Mouse (Mus musculus) myocyte (in vitro differentiated cells): ENCODE results near the gene Hsdl2. TPM values are rescaled to one million over a fixed set of nuclear protein-coding genes. Genes with fewer than 3 reads are reported as not detected.

Source experiments
- H3K27me3 ChIP-seq: one replicate; pipeline ENCODE4 v1.6.1; 2011; ENCODE audit not compliant: control insufficient read depth, insufficient read depth, insufficient read length
- H3K36me3 ChIP-seq: one replicate; pipeline ENCODE4 v1.6.1; 2011; ENCODE audit not compliant: control insufficient read depth, insufficient read depth
- H3K4me2 ChIP-seq: one replicate; pipeline ENCODE4 v1.6.1; 2011; ENCODE audit warnings: low read depth, control low read depth
- H3K4me3 ChIP-seq: one replicate; pipeline ENCODE4 v1.5.1; 2011; ENCODE audit warnings: mild to moderate bottlenecking, control low read depth, moderate library complexity
- H3K79me2 ChIP-seq: one replicate; pipeline ENCODE4 v1.6.1; 2011; ENCODE audit not compliant: control insufficient read depth, insufficient read depth
- H3ac ChIP-seq: one replicate; pipeline ENCODE4 v1.6.1; 2011; ENCODE audit not compliant: control insufficient read depth, insufficient read length
- CEBPB ChIP-seq: IDR thresholded peaks from 2 replicates; pipeline ENCODE4 v1.6.1; 2011; ENCODE audit warnings: mild to moderate bottlenecking, moderate library complexity; ENCODE audit not compliant: poor library complexity, insufficient read depth, severe bottlenecking
- E2F4 ChIP-seq: IDR thresholded peaks from one replicate; pipeline ENCODE4 v1.6.1; 2011; ENCODE audit warnings: mild to moderate bottlenecking, control low read depth, moderate library complexity; ENCODE audit not compliant: insufficient read depth
- MAX ChIP-seq: IDR thresholded peaks from one replicate; pipeline ENCODE4 v1.6.1; 2011; ENCODE audit warnings: low read depth, mild to moderate bottlenecking, control low read depth
- MYOD1 ChIP-seq, 3 experiments: IDR thresholded peaks; one replicate each; pipeline ENCODE4 v1.6.1; 2011; ENCODE audit warnings: control low read depth in 2 of 3, low read depth in 2 of 3, mild to moderate bottlenecking in 2 of 3, moderate library complexity in 1 of 3; ENCODE audit not compliant: insufficient read length in 2 of 3, control insufficient read depth in 1 of 3
- MYOG ChIP-seq, 3 experiments: IDR thresholded peaks; one replicate each; pipeline ENCODE4 v1.6.1; 2011; ENCODE audit warnings: control low read depth in 2 of 3, low read depth in 2 of 3, mild to moderate bottlenecking in 2 of 3; ENCODE audit not compliant: insufficient read length in 2 of 3, control insufficient read depth in 1 of 3, insufficient read depth in 1 of 3
- POLR2A ChIP-seq: IDR thresholded peaks from one replicate; pipeline ENCODE4 v1.6.1; 2011; ENCODE audit warnings: low read depth, mild to moderate bottlenecking, control low read depth, moderate library complexity; ENCODE audit not compliant: insufficient read length
- POLR2AphosphoS2 ChIP-seq: IDR thresholded peaks from one replicate; pipeline ENCODE4 v1.6.1; 2011; ENCODE audit warnings: low read depth, control low read depth; ENCODE audit not compliant: insufficient read length
- REST ChIP-seq: IDR thresholded peaks from one replicate; pipeline ENCODE4 v1.6.1; 2011; ENCODE audit warnings: mild to moderate bottlenecking, control low read depth, moderate library complexity; ENCODE audit not compliant: insufficient read depth, insufficient read length
- SRF ChIP-seq: IDR thresholded peaks from one replicate; pipeline ENCODE4 v1.6.1; 2011; ENCODE audit warnings: low read depth; ENCODE audit not compliant: control insufficient read depth, insufficient read length
- TCF12 ChIP-seq: IDR thresholded peaks from one replicate; pipeline ENCODE4 v1.6.1; 2011; ENCODE audit warnings: mild to moderate bottlenecking, control low read depth; ENCODE audit not compliant: poor library complexity, insufficient read depth, severe bottlenecking
- TCF3 ChIP-seq: IDR thresholded peaks from one replicate; pipeline ENCODE4 v1.6.1; 2011; ENCODE audit warnings: low read depth, control low read depth; ENCODE audit not compliant: insufficient read length
- USF1 ChIP-seq: IDR thresholded peaks from one replicate; pipeline ENCODE4 v1.6.1; 2011; ENCODE audit warnings: low read depth, mild to moderate bottlenecking, control low read depth, moderate library complexity
- polyA plus RNA-seq: library from polyadenylated mRNA; unstranded; fragments of >200 nt; fragmentation: generic; extraction: Trizol; gene quantifications from one replicate; pipeline ENCODE4 v1.2.1, GENCODE M21; 2012; ENCODE audit warnings: missing spikeins

Gene Hsdl2
- polyA plus RNA-seq, 1 experiment: 9.5 TPM

GRCm38 (mm10) chr4:59625676-59625997 is 44.3 kb downstream of the Hsdl2 start:
- H3ac ChIP-seq: peak overlapping the region; percentile 73

GRCm38 (mm10) chr4:59625998-59626910 is 44.9 kb downstream of the Hsdl2 start, which contains the start of gene E130308A19Rik:
Gene E130308A19Rik, plus strand, starts transcription at chr4:59626211.
- peak within 1 kb of the TSS; percentile 77 for H3K4me2 ChIP-seq
- H3K4me3 ChIP-seq: peak within 1 kb of the TSS; percentile 42
- no peaks in the 10 kb centered on the region for H3K27me3 ChIP-seq
- H3K79me2 ChIP-seq: no peaks in the 10 kb centered on the region
- peak within 1 kb of the TSS; percentile 73 for H3ac ChIP-seq
- TF ChIP-seq POLR2AphosphoS2 (peak; percentile 70), MYOD1 (IDR thresholded peaks at IDR 0.05; ENCODE audit: control insufficient read depth in 1 of 3, insufficient read length in 2 of 3, low read depth in 2 of 3) (peak in 1 of 3 experiments; percentile 15), TCF12 (no peak), POLR2A (peak; percentile 89), CEBPB (no peak)
- H3K36me3 ChIP-seq: no peaks in the 10 kb centered on the region

More at GRCm38 (mm10) chr4:59625676-59625997, 44.3 kb downstream of the Hsdl2 start:
- Histone ChIP-seq H3K36me3 (no peaks in the 10 kb centered on the region), H3K4me2 (peak overlapping the region; percentile 77), H3K79me2 (no peaks in the 10 kb centered on the region), H3K4me3 (peak overlapping the region; percentile 42), H3K27me3 (no peaks in the 10 kb centered on the region)
- TF ChIP-seq TCF3: no peak
- TF ChIP-seq MYOD1 (IDR thresholded peaks at IDR 0.05; ENCODE audit: control insufficient read depth in 1 of 3, insufficient read length in 2 of 3, low read depth in 2 of 3): no peak
- no peak for TF ChIP-seq POLR2A
- TF ChIP-seq CEBPB: no peak
- no peak for TF ChIP-seq POLR2AphosphoS2
- TF ChIP-seq MYOG (IDR thresholded peaks at IDR 0.05; ENCODE audit: control insufficient read depth in 1 of 3, insufficient read depth in 1 of 3, insufficient read length in 2 of 3, low read depth in 2 of 3): no peak
- no peak for TF ChIP-seq REST
- TF ChIP-seq SRF: no peak
- no peak for TF ChIP-seq USF1
- no peak for TF ChIP-seq TCF12
- TF ChIP-seq E2F4: no peak
- TF ChIP-seq MAX: no peak

DNA sequence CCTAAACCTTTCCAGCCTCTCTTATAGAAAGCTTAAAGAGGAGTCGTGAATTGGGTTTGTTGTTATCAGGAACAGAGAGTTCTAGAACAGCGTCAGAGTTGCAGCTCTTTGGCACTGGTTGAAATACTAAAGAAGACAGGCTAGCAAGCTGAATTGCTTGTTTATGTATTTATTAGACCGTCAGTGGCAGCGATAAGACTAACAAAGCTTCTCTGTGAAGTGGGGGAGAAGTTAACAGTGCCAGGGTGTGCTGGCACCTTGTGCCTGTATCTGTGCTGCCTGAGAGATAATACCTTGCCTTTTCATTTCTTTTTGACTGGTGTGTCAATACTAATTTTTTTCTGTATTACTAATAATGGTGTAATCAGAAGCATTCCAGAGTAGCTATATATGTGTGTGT is 46.9 kb downstream of the Hsdl2 start:
- H3ac ChIP-seq: no peak overlapping the region
- H3K36me3 ChIP-seq: no peaks in the 10 kb centered on the region
- no peak overlapping the region for H3K4me2 ChIP-seq
- no peak overlapping the region for H3K4me3 ChIP-seq
- TF ChIP-seq MYOG (IDR thresholded peaks at IDR 0.05; ENCODE audit: control insufficient read depth in 1 of 3, insufficient read depth in 1 of 3, insufficient read length in 2 of 3, low read depth in 2 of 3): no peak
- no peak for TF ChIP-seq TCF12
- H3K27me3 ChIP-seq: no peaks in the 10 kb centered on the region
- H3K79me2 ChIP-seq: no peaks in the 10 kb centered on the region

DNA sequence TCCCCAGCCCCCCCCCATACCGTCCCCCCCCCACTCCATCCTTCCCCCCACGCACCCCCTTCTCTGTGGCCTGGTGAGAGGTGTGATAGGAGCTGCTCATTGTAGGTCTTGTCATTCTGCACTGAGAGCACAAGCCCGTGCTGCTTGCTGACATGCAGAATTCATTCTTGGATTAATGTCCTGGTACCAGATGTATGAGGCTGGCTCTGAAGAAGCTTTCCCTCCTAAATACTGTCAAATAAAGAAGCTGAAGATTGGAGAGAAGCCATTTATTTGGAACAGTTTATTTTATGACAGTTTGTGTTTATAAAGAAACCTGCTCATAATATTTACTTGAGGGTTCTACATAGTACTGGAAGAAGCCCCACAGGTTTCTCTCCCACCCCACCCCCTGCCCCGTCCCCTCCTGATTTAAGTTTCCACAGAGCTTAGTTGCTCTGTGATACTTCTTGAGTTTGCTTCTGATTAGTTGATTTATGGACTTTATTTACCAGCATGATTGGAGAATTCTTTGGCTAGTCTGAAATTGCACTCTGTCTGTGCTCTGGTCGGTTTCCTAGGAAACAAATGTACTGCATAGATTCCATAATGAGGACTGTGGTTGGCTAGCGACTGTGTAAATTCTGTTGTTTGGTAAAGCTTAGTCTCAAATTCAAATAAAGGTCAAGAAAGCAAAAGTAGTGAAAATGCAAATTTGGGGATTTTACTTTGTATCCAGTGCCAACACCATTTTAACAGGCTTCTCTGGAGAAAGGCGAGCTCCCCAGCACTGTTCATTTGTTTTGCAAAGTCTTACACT is 47.9 kb downstream of the Hsdl2 start:
- Histone ChIP-seq H3K4me3 (no peak overlapping the region), H3K36me3 (no peaks in the 10 kb centered on the region), H3K27me3 (no peaks in the 10 kb centered on the region), H3ac (no peak overlapping the region), H3K4me2 (no peak overlapping the region), H3K79me2 (no peaks in the 10 kb centered on the region)
- TF ChIP-seq USF1 (no peak), TCF3 (no peak), POLR2A (no peak), TCF12 (no peak), MAX (no peak)

DNA sequence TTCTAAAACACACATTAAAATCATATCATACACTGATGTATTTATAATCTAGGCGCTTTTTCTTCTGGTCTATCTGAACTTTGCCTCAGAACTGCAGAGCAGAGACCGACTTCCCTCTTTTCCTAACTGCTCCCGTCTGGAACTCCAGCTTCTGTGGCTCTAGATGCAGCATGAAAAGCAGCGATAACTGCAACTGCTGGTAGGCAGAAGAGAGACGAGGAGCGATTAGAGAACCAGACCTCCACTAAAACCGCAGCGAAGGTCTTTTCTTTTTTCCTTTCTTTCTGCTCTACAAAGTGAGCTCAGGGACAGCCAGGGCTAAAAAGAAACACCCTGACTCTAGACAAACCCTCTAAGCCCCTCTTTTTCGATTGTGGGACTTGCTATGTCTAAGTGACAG is 48.8 kb downstream of the Hsdl2 start:
- no peak overlapping the region for H3ac ChIP-seq
- no peak overlapping the region for H3K4me2 ChIP-seq
- H3K79me2 ChIP-seq: no peaks in the 10 kb centered on the region
- no peak overlapping the region for H3K4me3 ChIP-seq
- H3K36me3 ChIP-seq: no peaks in the 10 kb centered on the region
- H3K27me3 ChIP-seq: no peaks in the 10 kb centered on the region
- TF ChIP-seq TCF3 (no peak), CEBPB (no peak), REST (no peak), MYOD1 (IDR thresholded peaks at IDR 0.05; ENCODE audit: control insufficient read depth in 1 of 3, insufficient read length in 2 of 3, low read depth in 2 of 3) (no peak), TCF12 (no peak), MYOG (IDR thresholded peaks at IDR 0.05; ENCODE audit: control insufficient read depth in 1 of 3, insufficient read depth in 1 of 3, insufficient read length in 2 of 3, low read depth in 2 of 3) (no peak), POLR2AphosphoS2 (no peak), POLR2A (no peak), USF1 (no peak), E2F4 (no peak), MAX (no peak), SRF (no peak)
